Mouse (Mus musculus) layer of hippocampus, adult 9-10 months (tissue): ENCODE measurements around the gene Naalad2.
"Not testable (repeated sequence)": the region's sequence is repeated elsewhere in the genome, so short reads cannot be mapped to it uniquely, and the experiment has no call there.

Experiments used
- DNase-seq: peaks from one replicate; pipeline ENCODE4 v3.0.0; 2022; ENCODE audit warnings: low spot score

Gene Naalad2

DNA sequence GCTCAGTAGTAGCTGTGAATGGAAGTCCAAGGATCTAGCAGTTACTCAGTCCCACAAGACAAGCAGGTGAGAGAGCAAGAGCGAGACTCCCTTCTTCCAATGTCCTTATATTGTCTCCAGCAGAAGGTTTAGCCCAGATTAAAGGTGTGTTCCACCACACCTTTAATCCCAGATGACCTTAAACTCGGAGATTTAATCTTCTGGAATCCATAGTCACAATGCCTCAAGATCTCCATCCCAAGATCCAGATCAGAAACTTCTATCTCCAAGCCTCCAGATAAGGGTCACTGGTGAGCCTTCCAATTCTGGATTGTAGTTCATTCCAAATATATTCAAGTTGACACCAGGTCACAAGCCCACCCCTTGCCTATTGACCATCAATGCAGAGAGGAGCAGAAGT, at the start of gene Naalad2:
Gene Naalad2 (minus strand): TSS at position 101 of the 400 bp plus-strand sequence.
- DNase-seq = not testable (repeated sequence)

DNA sequence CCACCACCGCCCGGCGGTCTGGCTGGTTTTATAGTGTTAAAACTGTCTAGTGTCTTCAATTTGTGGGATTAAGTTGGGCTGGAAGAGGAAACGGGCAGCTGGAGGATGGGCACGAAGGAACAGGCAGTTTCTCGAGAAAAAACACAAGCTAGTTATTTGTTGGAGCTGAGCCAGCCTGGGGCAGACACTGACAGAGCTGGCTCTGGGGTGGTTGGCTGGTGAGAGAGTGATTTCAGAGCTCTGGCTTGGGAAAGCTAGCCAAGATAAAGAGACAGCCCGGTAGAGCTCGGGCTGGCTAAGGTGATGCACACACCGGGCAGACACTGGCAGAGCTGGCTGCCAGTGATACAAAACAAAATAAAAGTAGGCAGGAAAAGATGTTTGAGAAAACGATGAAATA, 28.9 kb upstream of the Naalad2 start:
- no peak for DNase-seq

DNA sequence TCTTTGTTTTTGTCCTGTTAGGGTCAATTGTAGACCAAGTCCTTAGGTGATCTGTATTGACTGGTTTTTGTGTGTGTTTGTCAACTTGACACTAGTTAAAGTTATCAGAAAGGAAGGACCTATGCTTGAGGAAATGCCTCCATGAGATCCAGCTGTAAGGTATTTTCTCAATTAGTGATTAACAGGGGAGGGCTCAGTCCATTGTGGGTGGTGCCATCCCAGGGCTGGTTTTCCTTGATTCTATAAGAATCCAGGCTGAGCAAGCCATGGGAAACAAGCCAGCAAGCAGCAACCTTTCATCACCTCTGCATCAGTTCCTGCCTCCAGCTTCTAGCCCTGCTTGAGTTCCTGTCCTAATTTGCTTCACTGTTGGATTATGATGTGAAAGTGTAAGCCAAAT, 27.6 kb upstream of the Naalad2 start, which contains the start of gene Mbd3l2:
Gene Mbd3l2 (plus strand): TSS at position 301 of the 400 bp plus-strand sequence.
- DNase-seq = no peak

DNA sequence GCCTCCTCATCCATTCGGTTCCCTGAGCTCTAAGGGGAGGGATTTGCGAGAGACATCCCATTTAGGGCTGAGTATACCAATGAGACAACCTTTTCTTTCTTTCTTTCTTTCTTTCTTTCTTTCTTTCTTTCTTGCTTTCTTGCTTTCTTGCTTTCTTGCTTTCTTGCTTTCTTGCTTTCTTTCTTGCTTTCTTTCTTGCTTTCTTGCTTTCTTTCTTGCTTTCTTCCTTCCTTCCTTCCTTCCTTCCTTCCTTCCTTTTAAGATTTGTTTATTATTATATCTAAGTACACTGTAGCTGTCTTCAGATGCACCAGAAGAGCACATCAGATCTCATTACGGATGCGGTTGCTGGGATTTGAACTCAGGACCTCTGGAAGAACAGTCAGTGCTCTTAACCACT, 9.6 kb upstream of the Naalad2 start:
- not testable (repeated sequence) for DNase-seq

DNA sequence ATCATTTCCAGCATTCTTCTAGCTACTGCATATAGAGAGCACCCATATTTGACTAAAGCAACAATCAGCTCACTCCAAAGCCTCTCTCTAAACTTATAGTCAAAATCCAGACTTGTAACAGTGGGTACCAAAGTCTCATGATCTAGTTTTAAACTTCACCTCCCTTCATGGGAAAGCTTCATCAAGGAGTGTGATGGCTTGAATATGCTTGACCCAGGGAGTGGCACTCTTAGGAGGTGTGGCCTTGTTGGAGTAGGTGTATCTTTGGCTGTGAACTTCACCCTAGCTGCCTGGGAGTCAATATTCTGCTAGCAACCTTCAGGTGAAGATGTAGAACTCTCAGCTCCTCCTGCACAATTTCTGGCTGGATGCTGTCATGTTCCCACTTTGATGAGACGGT, 1.3 kb upstream of the Naalad2 start, which contains the start of gene Ubtfl1:
Gene Ubtfl1 (plus strand): TSS at position 301 of the 400 bp plus-strand sequence.
- no peak for DNase-seq

DNA sequence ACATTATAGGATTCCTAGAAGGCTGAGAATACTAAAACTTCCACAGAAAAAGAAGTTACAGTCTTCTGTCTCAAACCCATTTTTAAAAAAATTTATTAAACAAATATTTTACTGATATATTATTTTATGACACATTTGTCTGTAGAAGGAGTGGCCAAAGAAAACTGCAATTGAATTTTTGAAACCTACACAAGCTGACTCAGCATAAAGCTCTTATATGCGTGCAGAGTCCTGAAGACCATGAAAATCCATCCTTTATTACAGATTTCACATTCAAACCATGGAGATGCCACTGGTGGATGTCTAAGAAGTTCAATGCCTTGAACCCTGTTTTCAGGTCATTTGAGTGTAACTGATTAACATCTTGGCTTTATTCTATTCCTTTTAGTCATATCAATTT, 3.2 kb downstream of the Naalad2 start:
- no peak for DNase-seq

DNA sequence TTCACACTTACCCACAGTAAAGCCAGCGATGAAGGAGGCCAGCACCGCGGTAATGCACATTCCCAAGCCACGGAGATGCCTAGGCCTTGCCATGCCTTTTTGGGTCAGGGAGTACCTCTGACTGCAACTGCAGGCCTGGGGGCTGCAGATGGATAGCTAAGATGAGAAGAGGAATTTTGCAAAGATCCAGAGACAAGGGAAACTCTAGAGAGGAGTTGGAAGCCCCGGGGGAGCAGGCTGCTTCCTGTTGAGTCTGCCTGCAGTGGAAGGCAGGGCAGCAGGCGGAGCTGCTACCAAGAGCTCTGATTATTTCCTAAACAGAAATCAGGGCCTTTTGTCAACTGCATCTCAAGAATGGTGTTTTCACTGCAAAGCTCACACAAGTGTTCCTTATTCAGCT, 17.0 kb downstream of the Naalad2 start:
- no peak for DNase-seq

DNA sequence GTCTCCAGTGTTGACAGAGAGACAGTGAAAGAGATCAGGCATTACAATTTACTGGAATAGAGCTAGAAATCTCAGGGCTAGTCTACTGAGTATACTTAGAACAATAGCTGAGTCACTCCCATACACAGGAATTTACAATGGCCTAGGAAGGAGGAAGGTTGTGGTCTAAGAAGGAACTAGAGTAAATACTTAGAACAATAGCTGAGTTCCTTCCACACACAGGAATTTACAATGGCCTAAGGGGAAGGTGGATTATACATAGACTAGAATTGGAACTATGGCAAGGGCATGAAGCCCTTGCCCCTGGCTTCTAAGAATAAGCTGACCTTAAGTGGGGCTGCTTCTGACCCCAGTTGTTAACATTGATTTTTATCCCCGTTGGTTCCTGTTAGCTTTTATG, 29.8 kb downstream of the Naalad2 start:
- DNase-seq = not testable (repeated sequence)

DNA sequence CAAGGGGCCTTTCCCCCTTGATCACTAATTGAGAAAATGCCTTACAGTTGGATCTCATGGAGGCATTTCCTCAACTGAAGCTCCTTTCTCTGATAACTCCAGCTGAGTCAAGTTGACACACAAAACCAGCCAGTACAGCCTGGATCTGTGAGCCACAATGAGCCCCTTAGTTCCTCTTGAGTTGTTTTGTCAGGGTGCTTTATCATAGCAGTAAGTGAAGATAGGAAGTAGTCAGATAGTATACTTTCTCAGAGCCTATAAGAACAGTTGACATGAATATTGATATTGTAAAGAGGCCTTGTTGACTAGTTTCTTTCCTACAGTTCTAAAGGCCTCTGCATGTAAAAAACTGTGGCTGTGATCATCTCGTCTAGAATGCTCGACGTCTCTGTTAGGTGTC, 82.8 kb downstream of the Naalad2 start:
- no peak for DNase-seq

DNA sequence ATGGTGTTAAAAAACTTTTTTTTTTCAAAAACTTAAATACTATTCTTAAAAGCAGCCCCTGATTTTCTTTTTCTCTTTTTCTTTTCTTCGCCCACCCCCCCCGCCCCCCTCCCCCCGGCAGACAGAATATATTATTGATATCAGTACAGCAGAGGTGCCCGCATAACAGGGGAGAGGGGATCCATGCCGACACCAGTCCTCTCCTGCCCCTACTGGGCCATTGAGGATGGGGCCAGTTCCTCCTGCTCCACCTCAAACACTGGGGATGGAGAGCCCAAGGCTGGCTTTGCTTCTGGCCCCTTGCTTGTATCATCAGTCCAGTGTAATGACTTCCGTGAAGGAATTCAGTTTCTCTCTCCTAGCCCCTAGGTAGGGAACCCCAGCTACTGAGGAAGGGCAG, 104.5 kb downstream of the Naalad2 start:
- DNase-seq = no peak

DNA sequence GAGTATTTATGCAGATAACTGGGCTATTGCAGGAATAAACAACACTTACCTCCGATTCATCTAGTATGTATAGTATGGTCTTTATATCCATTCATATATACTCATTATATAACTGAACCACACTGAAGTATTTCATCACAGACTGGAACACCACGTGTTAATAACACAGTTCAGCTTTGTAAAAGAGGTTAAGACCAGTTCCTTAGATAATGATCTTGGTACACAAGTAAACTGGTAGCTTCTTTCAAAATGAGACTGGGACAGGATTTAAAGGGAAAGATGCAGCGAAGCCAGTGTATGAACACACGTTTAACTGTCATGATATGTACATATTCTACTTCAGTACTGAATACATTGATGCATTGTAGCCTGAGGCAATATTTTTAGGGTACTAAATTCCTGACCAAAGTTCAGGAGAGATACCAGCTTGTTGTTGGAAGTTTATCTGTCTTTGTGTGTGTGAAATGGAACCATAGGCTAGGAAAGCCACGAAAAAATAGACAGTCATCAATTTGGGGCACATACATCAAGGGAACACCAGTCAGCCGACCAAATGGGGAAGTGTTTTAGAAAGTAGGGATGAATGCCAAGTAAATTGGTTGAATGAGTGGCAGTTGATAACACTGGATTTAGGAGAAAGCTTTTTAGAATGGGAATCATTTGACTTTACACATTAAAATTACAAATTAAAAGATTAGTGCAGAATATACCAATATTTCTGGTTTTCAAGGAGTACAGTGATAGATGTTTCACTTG, 109.6 kb downstream of the Naalad2 start:
- no peak for DNase-seq

DNA sequence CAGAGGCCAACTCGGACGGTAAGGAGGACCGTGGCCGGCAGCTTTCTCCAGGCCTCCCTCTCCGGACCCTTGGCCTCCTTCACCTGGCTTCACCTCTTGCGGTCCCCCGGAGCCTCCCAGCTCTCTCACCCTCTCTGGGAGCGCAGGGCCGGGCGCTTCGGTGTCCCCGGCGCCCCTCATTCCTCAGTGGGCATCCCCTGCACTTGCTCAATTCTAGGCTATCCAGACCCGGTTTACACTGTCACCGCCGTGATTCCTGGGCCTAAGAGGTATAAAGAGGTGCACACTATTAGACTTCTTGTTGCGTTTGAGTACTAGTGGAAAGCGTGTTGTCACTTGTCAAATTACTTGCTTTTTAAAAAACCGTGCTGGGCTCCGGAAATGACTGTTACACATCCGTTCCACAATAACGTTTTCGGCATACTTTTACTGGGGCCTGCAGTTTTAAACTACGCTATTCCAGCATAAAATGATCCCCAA, 110.3 kb downstream of the Naalad2 start:
- no peak for DNase-seq

DNA sequence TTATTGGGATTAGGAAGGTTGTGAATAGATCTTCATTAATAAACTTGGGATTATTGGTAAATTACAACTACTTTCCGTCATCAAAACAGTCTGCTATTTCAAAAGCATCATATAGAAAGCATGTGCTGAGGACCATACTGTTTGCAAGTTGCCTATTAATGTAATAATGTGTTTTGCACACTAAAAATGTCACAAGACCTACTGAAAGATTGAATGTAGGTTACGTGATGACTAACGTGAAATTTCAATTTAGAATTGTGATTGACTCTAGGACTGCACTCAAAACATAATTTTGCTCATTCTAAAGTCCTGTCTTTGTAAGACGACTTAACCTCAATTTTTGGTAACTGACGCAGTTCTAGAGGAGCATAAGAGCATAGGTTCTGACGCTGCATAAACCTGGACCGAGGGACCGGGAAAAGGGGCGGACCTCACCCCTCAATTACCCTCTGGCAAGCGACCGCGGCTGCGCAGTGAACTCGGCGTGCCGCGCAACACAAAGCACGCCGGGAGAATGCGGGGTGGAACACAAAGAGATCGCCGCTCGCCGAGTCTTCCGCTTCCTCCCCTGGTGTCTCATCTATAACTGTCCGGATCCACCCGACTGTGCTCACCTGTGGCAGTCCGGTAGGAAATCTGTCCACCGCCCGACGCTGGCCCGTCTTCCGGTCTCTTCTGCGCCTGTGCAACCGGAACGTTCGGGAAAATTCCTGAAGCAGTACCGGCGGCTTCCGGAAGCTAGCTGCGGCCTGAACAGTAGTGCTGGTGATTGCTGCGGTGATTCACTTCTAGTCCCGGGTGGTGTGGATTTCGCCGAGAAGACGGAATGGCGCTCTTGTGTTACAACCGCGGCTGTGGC, 111.0 kb downstream of the Naalad2 start, which contains the start of gene Chordc1:
Gene Chordc1 (plus strand): TSS at position 555 of the 859 bp plus-strand sequence.
- peak; percentile 84 for DNase-seq

DNA sequence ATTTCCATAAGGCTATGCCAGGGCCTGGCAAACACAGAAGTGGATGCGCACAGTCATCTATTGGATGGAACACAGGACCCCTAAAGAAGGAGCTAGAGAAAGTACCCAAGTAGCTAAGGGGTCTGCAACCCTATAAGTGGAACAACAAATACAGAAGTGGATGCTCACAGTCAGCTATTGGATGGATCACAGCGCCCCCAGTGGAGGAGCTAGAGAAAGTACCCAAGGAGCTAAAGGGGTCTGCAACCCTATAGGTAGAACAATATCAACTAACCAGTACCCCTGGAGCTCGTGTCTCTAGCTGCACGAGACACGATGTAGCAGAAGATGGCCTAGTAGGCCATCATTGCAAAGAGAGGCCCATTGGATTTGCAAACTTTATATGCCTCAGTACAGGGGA, 124.1 kb downstream of the Naalad2 start:
- DNase-seq = not testable (repeated sequence)

DNA sequence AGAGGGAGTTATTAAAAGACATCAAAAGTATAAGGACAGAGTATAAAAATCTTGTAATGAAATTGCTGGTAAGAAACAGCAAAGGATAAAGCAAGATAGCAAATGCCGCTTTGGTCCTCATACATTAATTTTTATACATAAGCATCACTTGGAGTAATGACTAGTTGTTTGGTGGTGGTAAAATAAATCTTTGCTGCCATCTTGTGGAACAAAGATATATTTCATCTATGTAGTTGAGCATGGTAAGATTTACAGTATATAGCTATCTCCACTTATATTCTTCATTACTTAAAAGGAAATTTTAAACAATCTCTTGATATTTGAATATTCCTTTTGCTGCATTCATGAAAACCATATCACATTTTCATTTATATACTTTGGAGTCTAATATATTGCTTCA, 125.3 kb downstream of the Naalad2 start:
- no peak for DNase-seq

DNA sequence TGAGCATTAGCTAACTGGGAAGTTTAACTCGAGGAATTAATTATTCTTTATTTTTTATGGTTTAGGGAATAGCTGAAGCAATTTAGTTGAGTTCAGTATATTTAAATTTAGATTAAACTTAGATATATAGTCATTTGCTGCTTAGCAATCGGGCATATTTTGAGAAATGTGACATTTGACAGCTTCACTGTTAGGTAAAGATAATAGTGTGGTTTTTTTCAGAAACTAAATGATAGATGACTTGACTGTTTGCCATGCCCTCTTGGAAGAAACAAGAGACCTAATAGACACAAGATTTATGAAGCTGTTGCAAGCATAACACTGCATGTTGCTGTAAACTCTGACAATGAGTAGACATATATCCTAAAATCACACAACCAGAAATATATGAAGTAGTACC, 126.0 kb downstream of the Naalad2 start:
- DNase-seq = no peak

DNA sequence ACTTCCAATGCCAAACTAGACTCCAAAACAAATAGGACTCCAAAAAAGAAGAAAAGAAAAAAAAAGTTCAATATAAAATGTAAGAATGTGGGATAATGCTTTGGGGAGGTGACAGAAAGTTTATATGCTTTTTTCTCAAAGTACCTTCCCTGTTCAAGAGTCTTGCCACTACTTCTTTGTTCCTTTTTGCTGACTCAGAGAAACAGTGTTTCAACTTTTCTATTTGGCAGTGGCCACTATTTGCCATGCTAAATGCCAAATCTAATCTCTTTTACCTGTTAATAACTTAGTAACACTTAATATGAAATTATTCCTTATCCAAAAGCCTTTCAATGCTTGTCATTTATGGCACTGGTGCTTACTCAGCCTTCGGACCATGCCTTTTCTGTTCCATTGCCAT, 126.9 kb downstream of the Naalad2 start:
- DNase-seq = no peak
